Mouse (Mus musculus): ENCODE results near the gene Gm21897.
"Not testable (repeated sequence)": the region's sequence is repeated elsewhere in the genome, so short reads cannot be mapped to it uniquely, and the experiment has no call there.

Gm21897 gene

DNA sequence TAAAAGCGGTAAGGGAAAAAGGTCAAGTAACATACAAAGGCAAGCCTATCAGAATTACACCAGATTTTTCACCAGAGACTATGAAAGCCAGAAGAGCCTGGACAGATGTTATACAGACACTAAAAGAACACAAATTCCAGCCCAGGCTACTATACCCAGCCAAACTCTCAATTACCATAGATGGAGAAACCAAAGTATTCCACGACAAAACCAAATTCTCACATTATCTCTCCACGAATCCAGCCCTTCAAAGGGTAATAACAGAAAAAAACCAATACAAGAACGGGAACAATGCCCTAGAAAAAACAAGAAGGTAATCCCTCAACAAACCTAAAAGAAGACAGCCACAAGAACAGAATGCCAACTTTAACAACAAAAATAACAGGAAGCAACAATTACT lies at the start of gene Gm21897:
Gene Gm21897 (plus strand): TSS at position 301 of the 400 bp plus-strand sequence.
- DNase-seq (ENCODE audit: low spot score in 2 of 2) = not testable (repeated sequence)

DNA sequence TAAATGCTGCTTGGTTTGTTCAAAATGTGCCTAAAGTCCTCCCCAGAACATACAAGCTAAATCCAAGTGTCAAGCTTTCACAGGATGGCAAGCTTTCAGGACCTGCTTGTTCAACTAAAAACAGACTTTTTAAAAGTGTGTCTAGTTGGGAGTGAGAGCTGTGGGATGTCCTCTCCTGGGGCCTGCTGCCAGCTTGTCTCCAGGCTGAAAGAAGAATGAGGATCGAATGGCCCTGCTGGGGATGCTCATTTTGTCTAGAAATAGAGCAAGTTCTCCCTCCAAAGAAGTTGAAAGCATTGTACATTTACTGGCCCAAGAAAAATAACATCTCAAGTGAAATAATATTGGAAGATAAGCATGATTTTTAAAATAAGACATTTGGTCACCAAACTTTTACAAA lies 45.0 kb upstream of the Gm21897 start:
- no peak for DNase-seq (ENCODE audit: low spot score in 2 of 2)

DNA sequence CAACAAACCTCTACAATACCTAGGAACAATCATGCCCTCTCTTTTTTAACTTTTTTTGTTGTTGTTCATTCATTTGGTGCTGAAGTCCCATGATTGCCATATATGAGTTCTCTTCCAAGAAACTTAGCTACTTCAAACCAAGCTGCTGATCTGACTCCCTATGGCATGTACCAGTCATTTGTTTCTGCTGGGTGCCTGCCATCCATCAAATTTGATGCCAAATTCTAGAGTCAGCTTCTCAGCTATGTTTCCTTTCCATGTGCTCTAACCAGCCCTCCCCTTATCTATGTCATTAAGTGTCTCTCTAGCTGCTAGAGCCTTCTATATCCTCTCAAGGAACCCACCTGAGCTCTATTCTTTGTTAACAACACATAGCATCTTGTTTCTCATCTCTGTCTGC lies 39.8 kb upstream of the Gm21897 start:
- no peak for DNase-seq (ENCODE audit: low spot score in 2 of 2)

DNA sequence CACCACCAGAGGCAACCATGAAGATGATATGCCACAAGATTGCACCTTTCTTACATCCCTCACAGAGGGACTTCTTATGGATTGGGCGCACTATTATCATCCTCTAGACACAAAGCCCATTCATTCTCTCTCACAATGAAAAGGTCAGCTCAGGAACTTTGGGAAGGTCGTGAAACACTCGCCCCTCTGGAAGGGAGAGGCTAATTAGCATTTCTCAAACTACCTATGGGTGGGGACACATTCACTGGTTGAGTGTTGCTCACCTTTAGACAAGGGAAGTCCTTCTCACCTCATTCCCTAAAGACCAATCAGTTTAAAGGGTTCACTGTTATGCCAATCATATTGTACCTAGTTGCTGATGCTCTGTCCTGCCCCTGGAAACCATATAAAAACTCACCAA lies 24.2 kb upstream of the Gm21897 start:
- no peak for DNase-seq (ENCODE audit: low spot score in 2 of 2)

DNA sequence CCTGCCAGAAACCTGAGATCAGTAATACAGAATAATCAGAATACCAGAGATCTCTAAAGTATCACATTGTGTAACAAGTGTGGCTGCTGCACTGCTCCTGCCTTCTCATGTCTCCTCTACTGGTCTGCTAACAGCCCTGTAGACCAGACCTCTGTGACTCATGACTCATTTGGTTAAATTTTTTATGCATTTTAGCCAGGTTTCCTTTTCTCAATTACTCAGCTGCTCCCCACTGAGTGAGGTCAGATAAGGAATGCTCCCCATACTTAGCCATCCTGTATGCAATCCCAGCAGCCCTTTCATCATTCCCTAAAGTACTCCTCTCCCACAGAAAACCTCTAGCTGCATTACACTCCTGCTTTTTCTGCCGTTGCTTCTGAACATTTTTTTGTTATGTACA lies 23.0 kb upstream of the Gm21897 start:
- DNase-seq (ENCODE audit: low spot score in 2 of 2) = no peak

DNA sequence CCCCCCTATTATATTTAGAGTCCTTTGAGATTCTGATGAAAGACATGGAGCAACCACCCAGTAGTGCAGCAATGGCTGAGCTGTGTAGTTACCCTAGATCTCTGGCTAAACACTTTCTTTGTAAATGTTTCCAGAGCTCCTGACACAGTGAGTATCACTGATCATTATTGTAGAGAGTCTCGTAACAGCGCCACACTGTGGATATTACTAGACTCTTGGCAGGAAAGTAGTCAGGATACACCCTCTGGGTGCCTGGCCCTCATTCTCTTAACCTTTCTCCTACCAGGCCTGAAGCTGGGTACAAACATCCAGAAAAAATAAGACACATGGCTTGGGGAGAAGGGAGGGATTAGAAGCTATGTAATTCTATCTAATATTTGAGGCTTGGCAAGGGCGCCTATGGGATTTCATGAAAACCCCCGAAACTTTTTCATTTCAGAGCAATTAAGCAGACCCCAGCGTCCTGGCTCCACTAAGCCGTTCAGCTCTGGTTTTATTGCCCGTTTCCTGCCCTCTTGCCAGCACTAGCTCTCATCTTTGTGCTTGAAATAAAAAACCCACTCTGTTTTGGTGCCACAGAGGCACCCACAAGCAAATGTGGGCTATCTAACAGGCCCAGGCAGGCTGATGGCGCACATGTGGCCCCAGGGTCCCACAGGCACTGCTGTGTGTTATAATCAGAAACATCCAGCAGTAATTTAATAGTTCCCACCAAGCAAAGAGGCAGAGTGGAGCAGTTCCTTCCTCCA lies 22.2 kb upstream of the Gm21897 start:
- DNase-seq (ENCODE audit: low spot score in 2 of 2) = no peak

DNA sequence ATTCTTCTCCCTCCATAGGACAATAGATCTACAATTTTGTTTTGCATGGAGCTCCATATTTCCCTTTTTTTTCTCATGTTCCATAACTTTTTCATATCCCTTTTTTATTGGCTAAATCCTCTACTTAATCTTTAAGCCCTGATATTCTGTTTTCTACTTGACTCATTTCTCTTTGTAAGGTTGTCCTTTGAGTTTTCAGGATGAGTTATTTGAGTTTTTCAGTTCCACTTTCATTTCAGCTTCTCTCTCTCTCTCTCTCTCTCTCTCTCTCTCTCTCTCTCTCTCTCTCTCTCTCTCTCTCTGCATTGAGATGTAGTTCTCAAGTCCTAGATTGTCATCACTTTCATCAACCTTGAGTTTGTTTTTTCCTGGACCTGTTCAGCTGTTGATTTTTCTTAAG lies 17.3 kb downstream of the Gm21897 start:
- DNase-seq (ENCODE audit: low spot score in 2 of 2) = no peak

DNA sequence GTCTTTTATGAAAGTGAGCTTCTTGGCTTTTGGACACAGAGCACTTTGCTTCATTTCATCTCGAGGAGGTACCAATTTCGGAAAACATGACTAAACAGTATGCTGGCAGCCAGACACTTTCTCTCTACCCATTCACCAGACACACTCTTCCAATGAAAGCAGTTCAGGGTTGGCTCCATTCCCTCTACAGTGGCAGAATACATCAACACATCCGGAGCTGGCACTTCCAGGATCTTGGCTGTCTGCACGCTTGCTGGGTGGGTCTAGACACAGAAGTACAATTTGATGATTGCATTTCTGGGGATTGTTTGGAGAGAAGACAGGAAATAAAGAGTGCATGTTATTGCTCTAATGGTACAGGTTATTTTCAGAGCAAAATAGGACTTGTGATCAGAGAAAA lies 21.8 kb downstream of the Gm21897 start:
- no peak for DNase-seq (ENCODE audit: low spot score in 2 of 2)

DNA sequence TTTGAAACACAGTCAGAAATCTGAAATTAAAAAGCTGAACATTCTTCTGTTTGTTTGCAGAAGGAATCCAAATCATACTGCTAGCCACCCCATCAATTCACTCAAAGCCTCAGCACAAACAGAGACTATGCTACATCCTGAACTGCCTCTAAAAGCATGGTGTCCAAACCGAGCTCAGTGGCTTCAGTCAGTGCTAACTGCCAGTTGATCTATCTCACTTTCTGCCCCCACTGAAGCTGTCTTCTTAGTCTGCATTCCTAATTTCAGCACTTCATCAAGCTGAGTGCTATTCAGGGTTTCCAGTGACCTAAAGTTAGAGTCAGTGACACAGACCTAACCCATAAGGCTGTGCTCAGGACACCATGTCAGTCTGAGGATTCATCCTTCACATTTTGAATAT lies 28.8 kb downstream of the Gm21897 start:
- no peak for DNase-seq (ENCODE audit: low spot score in 2 of 2)

DNA sequence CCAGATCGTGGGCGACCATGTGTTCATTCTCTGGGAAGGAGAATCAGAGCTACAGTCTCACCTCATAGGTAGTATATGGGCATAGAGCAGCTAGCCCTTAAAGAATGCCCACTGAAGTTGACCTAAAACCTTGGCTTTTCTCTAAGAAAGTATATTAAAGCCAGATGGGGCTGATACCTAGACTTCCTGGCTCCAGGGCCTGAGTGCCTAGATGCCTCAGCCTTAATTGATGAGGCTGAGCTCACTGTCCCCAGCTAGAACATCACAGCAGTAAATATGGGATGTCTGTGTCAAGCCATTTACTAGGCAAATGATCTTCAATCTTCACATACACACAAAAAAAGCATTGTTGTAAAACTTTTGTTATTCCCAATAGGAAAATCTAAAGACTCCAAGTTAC lies 32.1 kb downstream of the Gm21897 start:
- DNase-seq (ENCODE audit: low spot score in 2 of 2) = no peak

DNA sequence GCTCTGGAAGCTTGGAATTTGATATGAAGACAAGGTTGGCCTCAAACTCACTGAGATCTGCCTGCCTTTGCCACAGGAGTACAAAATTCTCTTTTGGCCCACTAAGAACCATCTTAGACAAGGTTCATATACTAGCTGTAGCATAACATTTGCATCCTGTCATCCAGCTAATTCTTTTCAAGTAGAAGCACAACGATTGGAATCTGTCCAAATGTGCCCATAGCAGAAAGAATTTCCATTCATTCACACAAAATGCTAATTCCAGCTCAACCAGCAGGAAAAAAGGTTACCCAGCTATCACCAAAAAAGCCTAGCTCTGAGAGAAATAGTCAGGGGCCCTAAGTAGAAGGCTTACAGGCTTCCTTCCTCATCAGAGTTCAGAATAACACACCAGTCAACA lies 34.0 kb downstream of the Gm21897 start:
- DNase-seq (ENCODE audit: low spot score in 2 of 2) = no peak

DNA sequence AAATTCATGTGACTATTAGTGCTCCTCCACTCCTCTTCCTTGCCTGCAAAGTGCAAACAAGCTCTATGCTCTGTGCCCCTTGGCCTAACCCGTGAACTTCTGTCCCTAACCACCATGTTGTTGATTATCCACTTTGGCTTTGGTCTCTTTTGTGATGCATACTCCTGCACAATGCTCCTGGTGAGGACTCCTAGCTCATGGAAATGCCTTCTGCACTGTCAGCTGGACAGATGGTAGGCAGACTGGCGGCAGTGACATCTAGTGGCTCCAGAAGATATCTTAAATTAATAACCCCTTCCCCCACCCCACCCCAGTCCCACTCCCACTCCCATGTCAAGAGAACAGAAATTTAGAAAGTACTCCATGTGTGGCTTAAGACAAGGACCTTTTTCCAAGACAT lies 35.1 kb downstream of the Gm21897 start:
- no peak for DNase-seq (ENCODE audit: low spot score in 2 of 2)

DNA sequence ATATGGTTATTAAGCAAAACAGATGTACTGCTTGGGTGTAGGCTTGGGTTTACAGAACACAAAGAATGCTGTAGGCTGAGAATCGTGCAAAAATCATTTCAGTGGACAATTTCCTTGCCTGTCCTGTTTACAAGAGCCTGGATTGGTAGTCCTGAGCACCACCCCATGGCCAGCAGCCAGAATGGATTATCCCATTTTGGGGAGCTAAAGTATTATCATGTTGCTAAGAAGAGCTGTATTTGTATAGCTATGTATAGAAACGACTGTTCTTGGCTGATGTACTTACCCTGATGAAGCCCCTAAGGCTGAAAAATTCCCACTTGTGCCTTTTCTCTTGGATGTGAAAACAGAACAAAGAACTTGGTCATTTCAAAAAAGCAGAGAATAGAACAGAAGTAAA lies 37.6 kb downstream of the Gm21897 start:
- no peak for DNase-seq (ENCODE audit: low spot score in 2 of 2)

DNA sequence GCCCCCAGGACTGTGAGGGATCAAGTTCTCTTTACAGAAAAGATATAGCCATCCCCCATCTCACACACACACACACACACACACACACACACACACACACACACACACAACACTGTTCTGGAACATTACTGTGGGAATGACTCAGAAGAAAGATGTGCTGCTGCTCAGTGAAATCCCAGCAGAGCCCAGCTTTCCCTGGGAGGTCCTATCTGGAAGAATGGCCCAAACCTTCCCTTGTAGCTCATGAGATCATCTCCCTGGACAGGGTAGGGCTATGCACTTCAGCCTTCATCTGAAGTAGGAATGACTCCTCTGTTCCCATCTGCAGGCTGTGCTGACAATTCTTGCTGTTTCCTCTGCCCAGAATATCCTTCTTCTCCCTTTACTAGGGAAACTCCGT lies 38.1 kb downstream of the Gm21897 start:
- no peak for DNase-seq (ENCODE audit: low spot score in 2 of 2)

DNA sequence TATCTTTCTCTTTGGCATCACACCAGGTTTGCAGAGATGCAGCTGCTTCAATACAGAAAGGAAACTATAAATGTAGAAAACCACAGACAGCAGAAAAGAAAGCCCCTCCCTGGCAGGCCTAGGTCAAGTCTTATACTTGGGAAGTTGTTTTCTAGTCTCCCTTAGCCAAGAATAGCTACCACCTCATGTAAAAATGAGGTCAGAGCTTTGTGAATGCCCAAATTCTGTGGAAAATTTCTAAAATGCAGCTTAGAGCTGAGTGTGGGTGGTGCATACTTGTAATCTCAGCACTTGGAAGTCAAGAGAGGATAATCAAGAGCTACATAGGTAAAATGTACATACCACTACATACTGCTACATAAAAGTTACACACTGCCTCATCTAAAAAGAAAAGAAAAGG lies 40.5 kb downstream of the Gm21897 start:
- no peak for DNase-seq (ENCODE audit: low spot score in 2 of 2)

DNA sequence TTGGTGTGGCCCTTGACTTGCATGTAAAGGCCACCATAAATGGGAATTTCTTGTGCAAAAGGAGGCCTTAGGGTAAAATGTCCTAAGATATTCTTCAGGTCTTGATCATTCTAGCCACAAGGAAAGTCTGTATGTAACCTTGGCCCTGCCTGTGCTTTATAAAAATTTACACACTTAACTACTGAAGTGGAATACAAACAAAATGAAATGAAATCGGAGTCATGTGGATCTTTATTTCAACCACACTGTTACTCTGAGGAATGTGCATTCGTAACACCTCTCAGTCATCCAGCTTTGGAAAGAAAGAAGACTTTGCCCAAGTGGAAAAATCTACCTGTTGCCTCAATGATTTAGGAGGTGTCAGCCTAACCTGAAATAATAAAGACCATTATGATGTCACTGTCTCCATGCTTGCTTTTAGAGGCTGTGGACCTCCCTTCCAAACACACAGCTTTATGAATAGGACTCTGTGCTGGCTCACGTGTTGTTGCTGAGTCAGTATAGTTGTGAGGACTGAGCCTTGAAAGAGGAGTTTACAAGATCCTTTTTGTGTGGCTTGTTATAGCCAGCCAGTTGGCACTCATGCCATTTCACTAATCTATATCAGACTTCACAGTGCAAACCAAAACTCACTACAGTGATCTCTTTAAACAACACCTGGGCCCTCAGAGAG lies 42.0 kb downstream of the Gm21897 start:
- DNase-seq (ENCODE audit: low spot score in 2 of 2) = no peak

DNA sequence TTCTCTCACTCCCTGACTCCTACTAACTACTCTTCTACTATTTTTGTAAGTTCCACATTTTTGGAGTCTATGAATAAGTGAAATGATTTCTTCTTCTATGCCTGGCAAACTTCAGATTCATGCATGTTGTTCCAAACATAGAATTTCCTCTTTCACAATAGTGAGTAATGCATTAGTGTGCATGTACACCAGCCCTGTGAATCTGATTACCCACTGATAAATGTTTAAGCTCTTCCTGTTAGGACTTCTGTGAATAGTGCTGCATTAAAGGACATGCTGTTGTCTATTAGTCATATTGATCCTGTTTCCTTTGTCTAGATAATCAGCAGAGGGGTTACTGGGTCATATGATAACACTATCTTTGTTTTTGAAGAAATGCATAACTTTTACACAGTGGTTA lies 43.6 kb downstream of the Gm21897 start:
- DNase-seq (ENCODE audit: low spot score in 2 of 2) = no peak
